Mouse (Mus musculus): ENCODE measurements around the gene Ttn. TPM values are rescaled to one million over a fixed set of nuclear protein-coding genes. Genes with fewer than 3 reads are reported as not detected.

The Ttn gene
- total and polyA plus RNA-seq, 3 experiments: under 0.01 to 0.03 TPM; not detected in 1

DNA sequence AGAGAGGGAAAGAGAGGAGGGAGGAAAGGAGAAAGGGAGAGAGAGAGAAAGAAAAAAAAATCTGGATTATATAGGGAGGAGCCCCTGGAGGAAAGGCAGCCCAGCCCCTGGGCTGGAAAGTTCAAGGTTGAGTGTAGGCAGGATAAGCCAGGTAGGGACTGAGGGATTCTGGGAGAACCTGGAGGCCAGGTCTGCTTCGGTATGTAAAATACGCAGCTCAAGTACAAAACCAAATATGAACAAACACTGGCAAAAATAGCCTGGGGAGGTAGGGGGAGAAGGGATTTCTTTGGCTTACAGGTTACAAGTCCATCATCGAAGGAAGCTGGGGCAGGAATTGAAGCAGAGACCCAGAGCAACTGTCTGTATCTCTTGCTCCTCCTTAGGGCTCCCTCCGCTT, 5.0 kb upstream of the Ttn start:
- no peaks in the 10 kb centered on the region for H3K4me1 ChIP-seq (ENCODE audit: control insufficient read depth in 1 of 2, insufficient read depth in 2 of 2, low read length in 2 of 2)
- H3K79me2 ChIP-seq (ENCODE audit: control insufficient read depth, insufficient read depth, low read length, poor library complexity): no peaks in the 10 kb centered on the region
- no peak overlapping the region for H3K9ac ChIP-seq (ENCODE audit: control insufficient read depth, low read depth, low read length, poor library complexity, severe bottlenecking)
- DNase-seq (ENCODE audit: low read depth, low spot score): no peak
- H3K27me3 ChIP-seq (ENCODE audit: control insufficient read depth in 1 of 2, insufficient read depth in 2 of 2, low read length in 2 of 2): no peaks in the 10 kb centered on the region
- H3K36me3 ChIP-seq (ENCODE audit: control insufficient read depth in 1 of 2, insufficient read depth in 2 of 2, low read length in 2 of 2): no peaks in the 10 kb centered on the region
- TF ChIP-seq EP300 (IDR thresholded peaks at IDR 0.05; ENCODE audit: low read depth in 1 of 2, low read length in 2 of 2) (no peak), MXI1 (IDR thresholded peaks at IDR 0.05; ENCODE audit: low read depth, low read length) (no peak), MAFK (IDR thresholded peaks at IDR 0.05; ENCODE audit: borderline replicate concordance, low read depth, low read length) (no peak), CHD2 (IDR thresholded peaks at IDR 0.05; ENCODE audit: low read length) (no peak), RCOR1 (IDR thresholded peaks at IDR 0.05; ENCODE audit: low read depth, low read length) (no peak), KAT2A (conservative IDR thresholded peaks at IDR 0.05; ENCODE audit: low read depth, low read length) (no peak), TAL1 (IDR thresholded peaks at IDR 0.05; ENCODE audit: low read length) (no peak), ZC3H11A (IDR thresholded peaks at IDR 0.05; ENCODE audit: low read depth, low read length) (no peak), MAX (IDR thresholded peaks at IDR 0.05; ENCODE audit: low read length) (no peak), BHLHE40 (IDR thresholded peaks at IDR 0.05; ENCODE audit: borderline replicate concordance, low read depth, low read length) (no peak), MYB (IDR thresholded peaks at IDR 0.05; ENCODE audit: low read depth, low read length) (no peak), CHD1 (IDR thresholded peaks at IDR 0.05; ENCODE audit: low read depth, low read length) (no peak), RAD21 (IDR thresholded peaks at IDR 0.05; ENCODE audit: low read depth, low read length) (no peak), ZMIZ1 (IDR thresholded peaks at IDR 0.05; ENCODE audit: low read depth, low read length) (no peak)
- H3K4me3 ChIP-seq (ENCODE audit: control insufficient read depth in 1 of 2, insufficient read depth in 1 of 2, low read depth in 2 of 2, low read length in 2 of 2): no peak overlapping the region
- H3K9me3 ChIP-seq (replicated peaks; ENCODE audit: insufficient read depth, low read length): no peaks in the 10 kb centered on the region
- no peak overlapping the region for H3K27ac ChIP-seq (ENCODE audit: control insufficient read depth, low read depth, low read length)

- Histone ChIP-seq H3K27ac (ENCODE audit: control insufficient read depth, low read depth, low read length) (no peak overlapping the region), H3K36me3 (ENCODE audit: control insufficient read depth in 1 of 2, insufficient read depth in 2 of 2, low read length in 2 of 2) (no peaks in the 10 kb centered on the region), H3K4me3 (ENCODE audit: control insufficient read depth in 1 of 2, insufficient read depth in 1 of 2, low read depth in 2 of 2, low read length in 2 of 2) (no peak overlapping the region), H3K9ac (ENCODE audit: control insufficient read depth, low read depth, low read length, poor library complexity, severe bottlenecking) (no peak overlapping the region), H3K9me3 (replicated peaks; ENCODE audit: insufficient read depth, low read length) (no peaks in the 10 kb centered on the region), H3K27me3 (ENCODE audit: control insufficient read depth in 1 of 2, insufficient read depth in 2 of 2, low read length in 2 of 2) (no peaks in the 10 kb centered on the region), H3K4me1 (ENCODE audit: control insufficient read depth in 1 of 2, insufficient read depth in 2 of 2, low read length in 2 of 2) (no peaks in the 10 kb centered on the region), H3K79me2 (ENCODE audit: control insufficient read depth, insufficient read depth, low read length, poor library complexity) (no peaks in the 10 kb centered on the region)
- TF ChIP-seq NRF1 (IDR thresholded peaks at IDR 0.05; ENCODE audit: insufficient read depth, low read depth, low read length, poor library complexity, severe bottlenecking) (no peak), MYC (IDR thresholded peaks at IDR 0.05; ENCODE audit: low read depth, low read length) (no peak), CHD1 (IDR thresholded peaks at IDR 0.05; ENCODE audit: low read depth, low read length) (no peak), GATA1 (IDR thresholded peaks at IDR 0.05; ENCODE audit: low read depth, low read length) (no peak), TBP (IDR thresholded peaks at IDR 0.05; ENCODE audit: low read depth, low read length) (no peak), HCFC1 (IDR thresholded peaks at IDR 0.05; ENCODE audit: low read depth, low read length) (no peak), JUND (IDR thresholded peaks at IDR 0.05; ENCODE audit: low read depth, low read length) (no peak), GABPA (IDR thresholded peaks at IDR 0.05; ENCODE audit: low read depth, low read length) (no peak), TCF12 (IDR thresholded peaks at IDR 0.05; ENCODE audit: low read depth, low read length) (no peak), SIN3A (IDR thresholded peaks at IDR 0.05; ENCODE audit: low read length) (no peak), CTCF (IDR thresholded peaks at IDR 0.05 in 2 of 3, conservative IDR thresholded peaks at IDR 0.05 in 1 of 3; ENCODE audit: control insufficient read depth in 1 of 3, insufficient read depth in 1 of 3, low read depth in 2 of 3, low read length in 3 of 3, poor library complexity in 1 of 3, severe bottlenecking in 1 of 3) (no peak), ZKSCAN1 (IDR thresholded peaks at IDR 0.05; ENCODE audit: low read depth, low read length) (no peak), TAL1 (IDR thresholded peaks at IDR 0.05; ENCODE audit: low read length) (no peak), MAX (IDR thresholded peaks at IDR 0.05; ENCODE audit: low read length) (no peak), E2F4 (IDR thresholded peaks at IDR 0.05; ENCODE audit: borderline replicate concordance, low read depth, low read length) (no peak), MXI1 (IDR thresholded peaks at IDR 0.05; ENCODE audit: low read depth, low read length) (no peak)
- no peak for DNase-seq (ENCODE audit: low read depth, low spot score)
Observed at GRCm38 (mm10) chr2:76984384-76984783, 2.0 kb upstream of the Ttn start.

All from MEL (cell line).